8 mouse cellular contexts compared by ENCODE assay signal in the genomic region with DNA sequence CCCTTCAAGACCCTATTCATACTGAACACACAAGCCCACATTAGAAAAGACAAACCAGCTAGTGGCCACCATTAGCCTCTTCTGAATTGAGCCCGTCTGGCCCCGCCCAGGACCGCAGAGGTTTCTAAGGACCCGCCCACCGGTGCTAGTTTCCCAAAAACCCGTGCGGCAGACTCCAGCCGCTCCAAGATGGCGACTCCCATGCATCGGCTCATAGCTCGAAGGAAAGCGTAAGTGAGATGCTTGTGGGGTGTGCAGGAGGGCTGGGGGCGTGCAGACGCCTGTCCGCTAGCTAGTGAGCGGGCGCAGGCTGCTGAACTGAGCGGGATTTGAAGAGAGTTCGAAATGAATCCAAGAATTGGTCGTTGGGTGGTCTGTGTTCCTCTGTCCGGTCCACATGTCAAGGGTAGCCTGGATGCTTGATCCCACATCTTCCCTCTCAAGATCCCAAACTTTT. TPM values are rescaled to one million over a fixed set of nuclear protein-coding genes. Genes with fewer than 3 reads are reported as not detected.
A peak's percentile ranks its signal among the peaks of the same experiment; 100 is the strongest.
DNase-seq lines count a peak whose midpoint lies in the region; ATAC-seq lines count a peak whose summit lies in the region.

Gene Zcchc10, plus strand, starts transcription at position 168 of the 457 bp plus-strand sequence.

- under 1% methylated on average over 21 of the region's 21 CpGs for WGBS in hindbrain, embryonic 12.5 days

- ATAC-seq in hindbrain, embryonic 12.5 days (ENCODE audit: low FRiP score), result peak; percentile 91

- peak within 1 kb of the TSS; percentile 80 for H3K9ac ChIP-seq in hindbrain, embryonic 12.5 days

- peak; percentile 94 for DNase-seq in NIH3T3 (ENCODE audit: low read depth)
- DNase-seq in cerebellum, adult 9-11 months, result peak; percentile 85
- peak; percentile 74 to 82 for DNase-seq in frontal cortex, postnatal 10 days (ENCODE audit: low spot score in 2 of 2)
- peak; percentile 73 to 84 for DNase-seq in layer of hippocampus, postnatal 14 days (ENCODE audit: low spot score in 2 of 2)
- peak; percentile 96 for DNase-seq in lung, postnatal 10 days
- peak; percentile 68 for DNase-seq in ovary, postnatal 14 days (ENCODE audit: low spot score)
- DNase-seq in thymus, postnatal 10 days (ENCODE audit: low spot score in 2 of 2), result peak; percentile 69 to 77

- no peaks in the 10 kb centered on the region for H3K27me3 ChIP-seq in hindbrain, embryonic 12.5 days

- H3K4me1 ChIP-seq in hindbrain, embryonic 12.5 days, result peaks cover 10% of the 10 kb centered on the region

- no peaks in the 10 kb centered on the region for H3K9me3 ChIP-seq in hindbrain, embryonic 12.5 days (replicated peaks)

- H3K4me2 ChIP-seq in hindbrain, embryonic 12.5 days (replicated peaks), result peak within 1 kb of the TSS; percentile 67

- H3K36me3 ChIP-seq in hindbrain, embryonic 12.5 days, result peaks cover 22% of the 10 kb centered on the region

- H3K27ac ChIP-seq in hindbrain, embryonic 12.5 days, result peak within 1 kb of the TSS; percentile 75

- peak within 1 kb of the TSS; percentile 72 for H3K4me3 ChIP-seq in hindbrain, embryonic 12.5 days

RNA-seq across cellular contexts. Expression of gene Zcchc10, which starts in this region (rescaled TPM):
- 17.4 and 18.4 TPM in 2 replicates for polyA plus RNA-seq in hindbrain, embryonic 12.5 days (2016; fragmentation: Nextera tagmentation; extraction: Ambion mirVana)
- total RNA-seq in layer of hippocampus, postnatal 14 days (2021), result 10 to 100 TPM in 1 of 2 experiments, 1 to 10 TPM in 1; 8.2 to 10.7 TPM

Comparison
In these comparisons a context has a peak if more than half of its experiments do, and no peak if none do; other contexts are left out.
1. Peak in every context shown above with its lines: DNase-seq, ATAC-seq, H3K4me3 ChIP-seq and H3K27ac ChIP-seq.